Mouse (Mus musculus) C2C12 (cell line): Measurements from ENCODE around the gene Kank1. TPM values are rescaled to one million over a fixed set of nuclear protein-coding genes. Genes with fewer than 3 reads are reported as not detected.
A peak's percentile ranks its signal among the peaks of the same experiment; 100 is the strongest.

Experiments used
- H3K27me3 ChIP-seq: one replicate; pipeline ENCODE4 v1.6.1; 2011; ENCODE audit not compliant: control insufficient read depth, insufficient read depth, insufficient read length
- H3K36me3 ChIP-seq: one replicate; pipeline ENCODE4 v1.6.1; 2011; ENCODE audit not compliant: control insufficient read depth, insufficient read depth
- H3K4me3 ChIP-seq: one replicate; pipeline ENCODE4 v1.5.1; 2011; ENCODE audit warnings: mild to moderate bottlenecking, control low read depth; ENCODE audit not compliant: poor library complexity, insufficient read depth, severe bottlenecking
- H3K79me2 ChIP-seq: one replicate; pipeline ENCODE4 v1.6.1; 2011; ENCODE audit not compliant: control insufficient read depth, insufficient read depth
- H3K79me3 ChIP-seq: one replicate; pipeline ENCODE4 v1.6.1; 2011; ENCODE audit warnings: low read depth, control low read depth
- H3ac ChIP-seq: one replicate; pipeline ENCODE3; 2011; ENCODE audit warnings: low read depth; ENCODE audit not compliant: control insufficient read depth, insufficient read length
- CEBPB ChIP-seq: IDR thresholded peaks from one replicate; pipeline ENCODE4 v1.6.1; 2011; ENCODE audit warnings: low read depth, mild to moderate bottlenecking, control low read depth, moderate library complexity
- CTCF ChIP-seq: IDR thresholded peaks from one replicate; pipeline ENCODE4 v1.5.1; 2011; ENCODE audit not compliant: control insufficient read depth, insufficient read depth, insufficient read length
- FOSL1 ChIP-seq: IDR thresholded peaks from one replicate; pipeline ENCODE4 v1.8.0; 2011; ENCODE audit warnings: mild to moderate bottlenecking, low read length; ENCODE audit not compliant: poor library complexity, insufficient read depth, severe bottlenecking
- MAX ChIP-seq: IDR thresholded peaks from one replicate; pipeline ENCODE4 v1.6.1; 2011; ENCODE audit warnings: mild to moderate bottlenecking, control low read depth
- MYOD1 ChIP-seq: IDR thresholded peaks from one replicate; pipeline ENCODE4 v1.6.1; 2011; ENCODE audit warnings: low read depth; ENCODE audit not compliant: control insufficient read depth, insufficient read length
- MYOG ChIP-seq: IDR thresholded peaks from one replicate; pipeline ENCODE4 v1.6.1; 2011; ENCODE audit not compliant: control insufficient read depth, insufficient read length; ENCODE audit errors: extremely low read depth
- USF1 ChIP-seq: IDR thresholded peaks from one replicate; pipeline ENCODE4 v1.6.1; 2011; ENCODE audit warnings: low read depth, mild to moderate bottlenecking, control low read depth, moderate library complexity
- polyA plus RNA-seq: library from polyadenylated mRNA; unstranded; fragments of >200 nt; fragmentation: generic; extraction: Trizol; gene quantifications from one replicate; pipeline ENCODE4 v1.2.1, GENCODE M21; 2012; ENCODE audit warnings: missing spikeins

The Kank1 gene
- polyA plus RNA-seq, 1 experiment = 0.49 TPM

DNA sequence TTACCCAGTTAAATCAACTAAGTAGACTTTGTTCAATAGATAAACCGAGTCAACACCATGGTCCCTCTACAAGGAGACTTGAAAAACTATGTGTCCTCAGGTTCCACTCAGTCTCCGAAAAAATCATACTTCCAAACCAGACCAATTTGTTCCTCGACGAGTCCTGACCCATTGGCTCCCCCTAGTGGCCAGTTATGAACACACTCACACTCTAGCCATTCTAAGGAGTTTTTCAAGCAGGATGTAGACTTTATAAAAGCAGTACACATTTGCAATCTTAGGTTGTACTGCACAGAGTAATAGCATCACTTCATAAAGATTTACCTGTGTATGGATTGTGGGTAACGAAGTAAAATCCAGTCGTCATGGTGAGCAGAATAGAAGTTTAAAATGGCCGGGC, 208.3 kb downstream of the Kank1 start:
- H3ac ChIP-seq = no peak overlapping the region
- no peaks in the 10 kb centered on the region for H3K79me2 ChIP-seq
- TF ChIP-seq CTCF (peak; percentile 44), MYOD1 (no peak)
- no peaks in the 10 kb centered on the region for H3K79me3 ChIP-seq
- H3K4me3 ChIP-seq = no peak overlapping the region
- no peaks in the 10 kb centered on the region for H3K27me3 ChIP-seq
- no peaks in the 10 kb centered on the region for H3K36me3 ChIP-seq

DNA sequence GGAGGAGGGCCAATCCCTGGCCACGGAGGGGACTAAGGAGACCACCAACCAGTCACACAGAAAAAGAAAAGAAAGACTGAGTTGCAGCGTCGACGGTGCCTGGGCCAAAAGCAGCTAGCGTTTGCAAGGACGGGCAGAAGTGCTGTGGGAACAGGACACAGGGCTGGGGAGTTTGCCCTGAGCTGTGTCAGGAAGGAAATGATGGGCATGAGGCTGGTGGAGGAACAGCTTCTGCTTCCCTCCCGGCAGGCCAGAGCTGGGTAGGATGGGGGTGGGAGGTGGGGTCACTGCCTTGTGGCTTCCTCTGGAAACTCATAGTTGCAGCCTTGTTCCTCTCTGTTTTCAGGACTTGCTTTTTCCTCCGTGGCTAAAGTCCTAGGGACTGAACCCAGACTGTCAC, 209.1 kb downstream of the Kank1 start:
- TF ChIP-seq CTCF (no peak), FOSL1 (no peak), MYOG (no peak), USF1 (no peak), MAX (no peak), CEBPB (no peak), MYOD1 (no peak)
- no peaks in the 10 kb centered on the region for H3K36me3 ChIP-seq
- H3K79me3 ChIP-seq = no peaks in the 10 kb centered on the region
- H3K27me3 ChIP-seq = no peaks in the 10 kb centered on the region
- H3K79me2 ChIP-seq = no peaks in the 10 kb centered on the region
- no peak overlapping the region for H3K4me3 ChIP-seq
- H3ac ChIP-seq = no peak overlapping the region

DNA sequence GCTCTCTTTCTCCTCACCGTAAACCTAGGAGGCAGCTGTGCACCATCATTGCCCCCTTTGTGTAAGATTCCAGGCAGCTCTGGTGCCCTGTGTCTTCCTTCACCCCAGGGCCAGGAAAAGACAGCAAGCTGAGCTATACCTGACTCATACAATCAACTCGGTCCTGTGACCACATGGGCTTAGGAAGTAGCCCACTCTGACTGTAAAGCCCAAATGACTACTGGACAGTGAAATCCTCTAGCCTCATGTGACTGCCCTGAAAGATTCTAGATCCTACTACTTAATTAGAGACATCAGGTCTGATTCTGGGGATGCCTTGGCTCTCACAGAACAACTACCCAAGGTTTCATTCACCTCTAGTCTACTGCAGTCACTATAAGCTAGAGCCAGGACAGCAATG, 209.9 kb downstream of the Kank1 start:
- H3K4me3 ChIP-seq = no peak overlapping the region
- no peaks in the 10 kb centered on the region for H3K79me3 ChIP-seq
- H3K79me2 ChIP-seq = no peaks in the 10 kb centered on the region
- TF ChIP-seq MYOG = no peak
- TF ChIP-seq FOSL1 = no peak
- peak; percentile 70 for TF ChIP-seq USF1
- TF ChIP-seq MYOD1 = peak; percentile 39
- H3K27me3 ChIP-seq = no peaks in the 10 kb centered on the region
- no peak overlapping the region for H3ac ChIP-seq
- H3K36me3 ChIP-seq = no peaks in the 10 kb centered on the region

DNA sequence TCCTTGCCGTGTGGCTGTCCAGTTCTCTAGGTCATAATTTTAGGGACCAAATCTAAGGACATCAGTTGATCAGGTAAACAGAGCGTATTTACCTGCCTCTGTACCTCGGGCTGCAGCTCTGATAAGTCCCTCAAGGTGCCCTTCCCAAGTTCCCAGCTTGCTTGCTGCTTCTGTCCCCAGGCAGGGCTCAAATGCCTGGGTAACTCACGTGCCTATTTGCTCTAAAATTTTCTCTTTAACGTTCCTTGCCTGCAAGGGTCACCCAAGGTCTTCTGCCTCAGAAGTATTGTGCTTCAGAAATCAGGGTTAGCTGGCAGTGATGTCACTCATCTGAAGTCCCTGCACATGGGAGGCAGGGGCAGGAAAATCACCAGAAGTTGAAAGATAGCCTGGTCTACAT, 210.6 kb downstream of the Kank1 start:
- Histone ChIP-seq H3K79me3 (no peaks in the 10 kb centered on the region), H3K36me3 (no peaks in the 10 kb centered on the region), H3K79me2 (no peaks in the 10 kb centered on the region), H3K27me3 (no peaks in the 10 kb centered on the region), H3K4me3 (no peak overlapping the region), H3ac (no peak overlapping the region)
- TF ChIP-seq MAX (no peak), FOSL1 (no peak), MYOG (no peak), MYOD1 (no peak), USF1 (no peak), CEBPB (no peak), CTCF (no peak)

DNA sequence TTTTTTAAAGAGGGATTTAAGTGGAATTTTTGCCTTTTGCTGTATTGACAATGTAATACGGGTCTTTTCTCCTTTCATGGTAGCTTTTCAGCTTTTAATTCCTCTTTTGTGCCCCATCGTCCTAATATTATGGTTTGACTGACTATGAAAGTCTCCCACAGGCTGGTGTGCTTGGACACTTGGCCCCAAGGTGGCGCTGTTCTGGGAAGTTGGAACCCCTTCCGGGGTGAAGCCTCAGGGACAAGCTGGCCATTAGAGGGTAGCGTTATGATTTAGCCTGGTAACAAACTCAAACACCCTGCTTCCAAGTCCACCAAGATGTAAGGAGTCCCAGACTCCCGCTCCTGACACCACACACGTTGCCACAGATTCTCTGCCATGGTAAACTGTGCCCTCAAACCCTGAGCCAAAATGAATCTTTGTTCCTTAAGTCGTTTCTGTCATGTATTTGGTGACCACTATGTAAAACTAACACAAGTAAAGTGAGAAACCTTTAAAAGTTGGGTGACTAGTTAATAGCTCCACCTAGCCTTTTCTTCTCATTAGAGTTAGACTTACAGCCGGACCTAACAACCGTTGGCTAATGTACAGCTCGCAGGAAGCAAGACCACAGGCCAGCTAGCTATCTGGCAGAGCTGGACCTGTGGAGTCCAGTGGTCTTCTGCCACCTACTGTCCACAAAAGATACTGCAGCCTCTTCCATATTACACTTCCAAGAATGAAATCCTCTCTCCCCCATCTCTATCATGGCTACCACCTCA, 214.3 kb downstream of the Kank1 start:
- no peaks in the 10 kb centered on the region for H3K27me3 ChIP-seq
- no peaks in the 10 kb centered on the region for H3K79me3 ChIP-seq
- H3K36me3 ChIP-seq = no peaks in the 10 kb centered on the region
- no peak overlapping the region for H3ac ChIP-seq
- H3K79me2 ChIP-seq = no peaks in the 10 kb centered on the region
- no peak overlapping the region for H3K4me3 ChIP-seq
- TF ChIP-seq CTCF (peak; percentile 52), MYOD1 (no peak), MAX (no peak)

DNA sequence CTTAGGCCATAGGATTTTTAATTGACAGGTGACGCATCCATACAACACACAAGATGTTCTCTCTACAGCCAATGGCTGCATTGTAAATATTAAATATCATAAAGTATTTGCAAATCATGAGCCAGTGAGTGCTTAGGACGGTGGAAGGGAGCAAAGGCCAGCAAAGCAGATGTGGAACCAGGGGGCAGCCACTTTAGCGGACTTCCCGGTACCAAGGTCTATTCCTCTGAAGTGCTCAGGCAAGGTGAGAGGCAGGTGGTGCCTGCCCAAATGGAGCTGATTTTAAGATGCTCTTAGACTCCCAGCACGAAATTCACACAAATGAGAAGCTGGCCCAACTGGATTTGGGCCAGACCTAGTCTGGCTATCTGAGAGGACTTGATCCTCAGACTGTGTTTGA, 216.4 kb downstream of the Kank1 start:
- TF ChIP-seq CEBPB = no peak
- TF ChIP-seq CTCF = no peak
- TF ChIP-seq USF1 = no peak
- no peak for TF ChIP-seq MYOG
- TF ChIP-seq MYOD1 = no peak
- no peak for TF ChIP-seq MAX
- TF ChIP-seq FOSL1 = no peak
- H3K79me2 ChIP-seq = no peaks in the 10 kb centered on the region
- H3K4me3 ChIP-seq = no peak overlapping the region
- no peak overlapping the region for H3ac ChIP-seq
- H3K36me3 ChIP-seq = no peaks in the 10 kb centered on the region
- no peaks in the 10 kb centered on the region for H3K27me3 ChIP-seq
- H3K79me3 ChIP-seq = no peaks in the 10 kb centered on the region
